Mouse (Mus musculus) midbrain, embryonic 13.5 days (tissue): ENCODE results near the gene Ninj1. TPM values are rescaled to one million over a fixed set of nuclear protein-coding genes. Genes with fewer than 3 reads are reported as not detected.

Experiments used
- ATAC-seq: fragments of 200-750 bp; cut with Nextera tagmentation; 2 replicates; pipeline ENCODE4 v1.8.0; 2017; ENCODE audit warnings: mild to moderate bottlenecking, moderate TSS enrichment, moderate library complexity
- H3K27ac ChIP-seq: fragments of 300-500 bp; sonication (generic); 2 replicates; pipeline ENCODE4 v1.5.1; 2015; ENCODE audit warnings: inconsistent platforms, mild to moderate bottlenecking, moderate library complexity
- H3K27me3 ChIP-seq: fragments of 300-500 bp; sonication (generic); 2 replicates; pipeline ENCODE4 v1.6.1; 2015; ENCODE audit warnings: mild to moderate bottlenecking, inconsistent platforms
- H3K36me3 ChIP-seq: fragments of 300-500 bp; sonication (generic); 2 replicates; pipeline ENCODE4 v1.6.1; 2015; ENCODE audit warnings: mild to moderate bottlenecking, inconsistent platforms
- H3K4me1 ChIP-seq: fragments of 300-500 bp; sonication (generic); replicated peaks from 2 replicates; pipeline ENCODE4 v1.6.1; 2015; ENCODE audit warnings: inconsistent platforms
- H3K4me2 ChIP-seq: fragments of 300-500 bp; sonication (generic); replicated peaks from 2 replicates; pipeline ENCODE4 v1.6.1; 2015; ENCODE audit warnings: moderate library complexity, mild to moderate bottlenecking, inconsistent platforms
- H3K4me3 ChIP-seq: fragments of 300-500 bp; sonication (generic); replicated peaks from 2 replicates; pipeline ENCODE4 v1.5.1; 2015; ENCODE audit warnings: mild to moderate bottlenecking, inconsistent platforms
- H3K9ac ChIP-seq: fragments of 300-500 bp; sonication (generic); replicated peaks from 2 replicates; pipeline ENCODE4 v1.6.1; 2015; ENCODE audit warnings: mild to moderate bottlenecking, inconsistent platforms
- H3K9me3 ChIP-seq: fragments of 300-500 bp; sonication (generic); 2 replicates; pipeline ENCODE4 v1.6.1; 2016; ENCODE audit warnings: mild to moderate bottlenecking, inconsistent platforms
- WGBS: fragments of 180-500 bp; shearing (Covaris S2); methylation state at CpG from one replicate; pipeline ENCODE4 v1.1.7; 2015; 5-methylcytosine and 5-hydroxymethylcytosine counted together
- polyA plus RNA-seq: library from polyadenylated mRNA; unstranded; fragments of >200 nt; fragmentation: Nextera tagmentation; extraction: Ambion mirVana; gene quantifications from 2 replicates; pipeline ENCODE4 v1.2.1, GENCODE M21; 2015

The Ninj1 gene
- polyA plus RNA-seq, 1 experiment from 2014 or later = 14.6 TPM

GRCm38 (mm10) chr13:49202556-49202955 is 15.3 kb downstream of the Ninj1 start:
- Histone ChIP-seq H3K4me2 (no peak overlapping the region), H3K9me3 (no peaks in the 10 kb centered on the region), H3K4me1 (peaks cover 4% of the 10 kb centered on the region; the same call in 1 of the 2 replicates)

GRCm38 (mm10) chr13:49205381-49205998 is 18.2 kb downstream of the Ninj1 start:
- no peaks in the 10 kb centered on the region for H3K36me3 ChIP-seq
- no peak overlapping the region for H3K9ac ChIP-seq
- H3K9me3 ChIP-seq = no peaks in the 10 kb centered on the region
- no peak overlapping the region for H3K27ac ChIP-seq
- 0 out of 2 replicates have a peak, but pooled peaks cover 4% of the 10 kb centered on the region for H3K27me3 ChIP-seq
- peak; percentile 19; the same call in 1 of the 2 replicates for ATAC-seq
- peaks cover 4% of the 10 kb centered on the region; the same call in 1 of the 2 replicates for H3K4me1 ChIP-seq
- no peak overlapping the region for H3K4me2 ChIP-seq
- 36% methylated on average over 13 of the region's 13 CpGs for WGBS
- H3K4me3 ChIP-seq = no peak overlapping the region

More at GRCm38 (mm10) chr13:49202556-49202955, 15.3 kb downstream of the Ninj1 start:
- H3K9ac ChIP-seq = no peak overlapping the region
- H3K36me3 ChIP-seq = no peaks in the 10 kb centered on the region
- H3K4me3 ChIP-seq = no peak overlapping the region
- no peak for ATAC-seq
- no peak overlapping the region for H3K27ac ChIP-seq
- 92% methylated on average over 7 of the region's 7 CpGs for WGBS
- 0 out of 2 replicates have a peak, but pooled peaks cover 4% of the 10 kb centered on the region for H3K27me3 ChIP-seq

GRCm38 (mm10) chr13:49206341-49206740 is 19.1 kb downstream of the Ninj1 start:
- Histone ChIP-seq H3K4me3 (no peak overlapping the region), H3K4me1 (peaks cover 7% of the 10 kb centered on the region; the same call in 1 of the 2 replicates), H3K9ac (no peak overlapping the region), H3K27me3 (0 out of 2 replicates have a peak, but pooled peaks cover 4% of the 10 kb centered on the region), H3K36me3 (no peaks in the 10 kb centered on the region), H3K27ac (no peak overlapping the region), H3K4me2 (no peak overlapping the region), H3K9me3 (no peaks in the 10 kb centered on the region)
- no peak; the same call in 1 of the 2 replicates for ATAC-seq
- WGBS = 96% methylated on average over 2 of the region's 2 CpGs

GRCm38 (mm10) chr13:49209306-49209705 is 22.0 kb downstream of the Ninj1 start:
- Histone ChIP-seq H3K9me3 (no peaks in the 10 kb centered on the region), H3K9ac (no peak overlapping the region), H3K27ac (no peak overlapping the region), H3K4me2 (no peak overlapping the region), H3K4me3 (no peak overlapping the region), H3K36me3 (no peaks in the 10 kb centered on the region), H3K27me3 (peaks cover 16% of the 10 kb centered on the region), H3K4me1 (peaks cover 25% of the 10 kb centered on the region)
- WGBS = 67% methylated on average over 7 of the region's 7 CpGs
- ATAC-seq = no peak

GRCm38 (mm10) chr13:49212711-49213500 is 25.6 kb downstream of the Ninj1 start:
- Histone ChIP-seq H3K27me3 (peaks cover 43% of the 10 kb centered on the region), H3K4me2 (no peak overlapping the region), H3K9me3 (no peaks in the 10 kb centered on the region), H3K4me3 (no peak overlapping the region), H3K4me1 (peaks cover 38% of the 10 kb centered on the region), H3K27ac (no peak overlapping the region), H3K36me3 (no peaks in the 10 kb centered on the region), H3K9ac (no peak overlapping the region)
- 88% methylated on average over 4 of the region's 4 CpGs for WGBS
- no peak for ATAC-seq

GRCm38 (mm10) chr13:49213531-49213932 is 26.2 kb downstream of the Ninj1 start:
- no peak overlapping the region for H3K4me3 ChIP-seq
- no peaks in the 10 kb centered on the region for H3K9me3 ChIP-seq
- no peak overlapping the region for H3K4me2 ChIP-seq
- H3K36me3 ChIP-seq = no peaks in the 10 kb centered on the region
- H3K9ac ChIP-seq = no peak overlapping the region
- WGBS = 62% methylated on average over 4 of the region's 4 CpGs
- no peak for ATAC-seq
- peak overlapping the region; percentile 30; the same call in 1 of the 2 replicates for H3K27ac ChIP-seq
- H3K27me3 ChIP-seq = peaks cover 43% of the 10 kb centered on the region
- peaks cover 39% of the 10 kb centered on the region for H3K4me1 ChIP-seq

GRCm38 (mm10) chr13:49214454-49214853 is 27.2 kb downstream of the Ninj1 start:
- Histone ChIP-seq H3K9me3 (no peaks in the 10 kb centered on the region), H3K27me3 (peaks cover 47% of the 10 kb centered on the region), H3K4me2 (no peak overlapping the region), H3K9ac (no peak overlapping the region), H3K36me3 (no peaks in the 10 kb centered on the region), H3K27ac (no peak overlapping the region), H3K4me3 (no peak overlapping the region), H3K4me1 (peaks cover 42% of the 10 kb centered on the region)
- ATAC-seq = no peak
- WGBS = 87% methylated on average over 3 of the region's 3 CpGs

- no peak for ATAC-seq
- Histone ChIP-seq H3K36me3 (no peaks in the 10 kb centered on the region), H3K27me3 (peaks cover 51% of the 10 kb centered on the region), H3K9ac (peak overlapping the region; percentile 79), H3K4me2 (peak overlapping the region; percentile 94), H3K27ac (no peak overlapping the region), H3K4me1 (peaks cover 42% of the 10 kb centered on the region), H3K4me3 (peak overlapping the region; percentile 75), H3K9me3 (no peaks in the 10 kb centered on the region)
- WGBS = 9% methylated on average over 5 of the region's 5 CpGs
These were observed 27.8 kb downstream of the Ninj1 start for GRCm38 (mm10) chr13:49215128-49215503.

- peak; percentile 75 for ATAC-seq
- Histone ChIP-seq H3K4me2 (peak within 1 kb of the TSS; percentile 94), H3K27ac (no peak within 1 kb of the TSS), H3K9ac (peak within 1 kb of the TSS; percentile 79), H3K9me3 (no peaks in the 10 kb centered on the region), H3K27me3 (peaks cover 54% of the 10 kb centered on the region), H3K4me3 (peak within 1 kb of the TSS; percentile 75), H3K36me3 (no peaks in the 10 kb centered on the region), H3K4me1 (peaks cover 42% of the 10 kb centered on the region)
- WGBS = 1% methylated on average over 78 of the region's 78 CpGs
These were observed 28.4 kb downstream of the Ninj1 start, which contains the start of gene Card19 for GRCm38 (mm10) chr13:49215504-49216219. Card19 (minus strand) TSS chr13:49216037.

- Histone ChIP-seq H3K4me3 (peak overlapping the region; percentile 75), H3K27me3 (peaks cover 54% of the 10 kb centered on the region), H3K4me1 (peaks cover 40% of the 10 kb centered on the region), H3K9ac (peak overlapping the region; percentile 79; the same call in 1 of the 2 replicates), H3K4me2 (peak overlapping the region; percentile 94), H3K27ac (no peak overlapping the region), H3K9me3 (no peaks in the 10 kb centered on the region), H3K36me3 (no peaks in the 10 kb centered on the region)
- ATAC-seq = peak; percentile 65
- WGBS = 2% methylated on average over 17 of the region's 17 CpGs
These were observed 28.9 kb downstream of the Ninj1 start for GRCm38 (mm10) chr13:49216220-49216552.

GRCm38 (mm10) chr13:49216808-49217561 is 29.7 kb downstream of the Ninj1 start:
- H3K9me3 ChIP-seq = no peaks in the 10 kb centered on the region
- peaks cover 54% of the 10 kb centered on the region for H3K27me3 ChIP-seq
- 59% methylated on average over 9 of the region's 9 CpGs for WGBS
- ATAC-seq = no peak
- peaks cover 32% of the 10 kb centered on the region for H3K4me1 ChIP-seq
- peak overlapping the region; percentile 94; the same call in 1 of the 2 replicates for H3K4me2 ChIP-seq
- H3K4me3 ChIP-seq = no peak overlapping the region
- no peak overlapping the region for H3K9ac ChIP-seq
- H3K27ac ChIP-seq = no peak overlapping the region
- no peaks in the 10 kb centered on the region for H3K36me3 ChIP-seq
